Mouse (Mus musculus) C2C12 (cell line): ENCODE data around the gene Scn3b. TPM values are rescaled to one million over a fixed set of nuclear protein-coding genes. Genes with fewer than 3 reads are reported as not detected.
A peak's percentile ranks its signal among the peaks of the same experiment; 100 is the strongest.

Experiments
- H3K27me3 ChIP-seq: one replicate; pipeline ENCODE4 v1.6.1; 2011; ENCODE audit not compliant: control insufficient read depth, insufficient read depth, insufficient read length
- H3K36me3 ChIP-seq: one replicate; pipeline ENCODE4 v1.6.1; 2011; ENCODE audit not compliant: control insufficient read depth, insufficient read depth
- H3K4me3 ChIP-seq: one replicate; pipeline ENCODE4 v1.5.1; 2011; ENCODE audit warnings: mild to moderate bottlenecking, control low read depth; ENCODE audit not compliant: poor library complexity, insufficient read depth, severe bottlenecking
- H3K79me2 ChIP-seq: one replicate; pipeline ENCODE4 v1.6.1; 2011; ENCODE audit not compliant: control insufficient read depth, insufficient read depth
- H3K79me3 ChIP-seq: one replicate; pipeline ENCODE4 v1.6.1; 2011; ENCODE audit warnings: low read depth, control low read depth
- H3ac ChIP-seq: one replicate; pipeline ENCODE3; 2011; ENCODE audit warnings: low read depth; ENCODE audit not compliant: control insufficient read depth, insufficient read length
- CEBPB ChIP-seq: IDR thresholded peaks from one replicate; pipeline ENCODE4 v1.6.1; 2011; ENCODE audit warnings: low read depth, mild to moderate bottlenecking, control low read depth, moderate library complexity
- CTCF ChIP-seq: IDR thresholded peaks from one replicate; pipeline ENCODE4 v1.5.1; 2011; ENCODE audit not compliant: control insufficient read depth, insufficient read depth, insufficient read length
- FOSL1 ChIP-seq: IDR thresholded peaks from one replicate; pipeline ENCODE4 v1.8.0; 2011; ENCODE audit warnings: mild to moderate bottlenecking, low read length; ENCODE audit not compliant: poor library complexity, insufficient read depth, severe bottlenecking
- MAX ChIP-seq: IDR thresholded peaks from one replicate; pipeline ENCODE4 v1.6.1; 2011; ENCODE audit warnings: mild to moderate bottlenecking, control low read depth
- MYOD1 ChIP-seq: IDR thresholded peaks from one replicate; pipeline ENCODE4 v1.6.1; 2011; ENCODE audit warnings: low read depth; ENCODE audit not compliant: control insufficient read depth, insufficient read length
- MYOG ChIP-seq: IDR thresholded peaks from one replicate; pipeline ENCODE4 v1.6.1; 2011; ENCODE audit not compliant: control insufficient read depth, insufficient read length; ENCODE audit errors: extremely low read depth
- USF1 ChIP-seq: IDR thresholded peaks from one replicate; pipeline ENCODE4 v1.6.1; 2011; ENCODE audit warnings: low read depth, mild to moderate bottlenecking, control low read depth, moderate library complexity
- long read RNA-seq, 2 experiments: library from polyadenylated mRNA; unstranded; transcript quantifications; one replicate each; pipeline ENCODE4 v2.0.0; 2019 to 2020
- polyA plus RNA-seq: library from polyadenylated mRNA; unstranded; fragments of >200 nt; fragmentation: generic; extraction: Trizol; gene quantifications from one replicate; pipeline ENCODE4 v1.2.1, GENCODE M21; 2012; ENCODE audit warnings: missing spikeins

Gene Scn3b
- not detected for polyA plus RNA-seq
- long read RNA-seq, experiment 1, result 0 reads
- long read RNA-seq, experiment 2, result 0 reads

GRCm38 (mm10) chr9:40269103-40269861 lies at the start of gene Scn3b:
Scn3b (plus strand) TSS chr9:40269217.
- Histone ChIP-seq H3K36me3 (no peaks in the 10 kb centered on the region), H3K27me3 (peaks cover 3% of the 10 kb centered on the region), H3ac (no peak within 1 kb of the TSS), H3K79me3 (no peaks in the 10 kb centered on the region), H3K4me3 (no peak within 1 kb of the TSS), H3K79me2 (no peaks in the 10 kb centered on the region)
- TF ChIP-seq CTCF (no peak), CEBPB (no peak)

- H3K4me3 ChIP-seq, result no peak overlapping the region
- H3ac ChIP-seq, result no peak overlapping the region
- H3K27me3 ChIP-seq, result peaks cover 20% of the 10 kb centered on the region
- no peak for TF ChIP-seq FOSL1
- no peak for TF ChIP-seq MYOG
- TF ChIP-seq CEBPB, result no peak
- TF ChIP-seq CTCF, result no peak
- no peak for TF ChIP-seq MAX
- TF ChIP-seq MYOD1, result no peak
- TF ChIP-seq USF1, result no peak
- no peaks in the 10 kb centered on the region for H3K79me3 ChIP-seq
- H3K36me3 ChIP-seq, result no peaks in the 10 kb centered on the region
- H3K79me2 ChIP-seq, result no peaks in the 10 kb centered on the region
Measured at GRCm38 (mm10) chr9:40224289-40224688, 44.7 kb upstream of the Scn3b start.

GRCm38 (mm10) chr9:40227874-40228789 lies 40.9 kb upstream of the Scn3b start:
- TF ChIP-seq MYOG, result no peak
- peak; percentile 28 for TF ChIP-seq MYOD1
- no peak for TF ChIP-seq CEBPB
- no peak for TF ChIP-seq USF1
- TF ChIP-seq CTCF, result peak; percentile 42
- Histone ChIP-seq H3K27me3 (peaks cover 17% of the 10 kb centered on the region), H3K79me2 (no peaks in the 10 kb centered on the region), H3K4me3 (no peak overlapping the region), H3K79me3 (no peaks in the 10 kb centered on the region), H3K36me3 (no peaks in the 10 kb centered on the region), H3ac (no peak overlapping the region)

GRCm38 (mm10) chr9:40228804-40229331 lies 40.1 kb upstream of the Scn3b start:
- Histone ChIP-seq H3ac (no peak overlapping the region), H3K79me3 (no peaks in the 10 kb centered on the region), H3K4me3 (no peak overlapping the region), H3K79me2 (no peaks in the 10 kb centered on the region), H3K27me3 (peaks cover 17% of the 10 kb centered on the region), H3K36me3 (no peaks in the 10 kb centered on the region)
- TF ChIP-seq FOSL1 (no peak), USF1 (no peak), CEBPB (no peak), MAX (no peak), CTCF (no peak), MYOD1 (no peak), MYOG (no peak)

- TF ChIP-seq MYOD1 (no peak), FOSL1 (no peak), CEBPB (no peak), MAX (no peak), USF1 (no peak), CTCF (no peak), MYOG (no peak)
- H3K36me3 ChIP-seq, result no peaks in the 10 kb centered on the region
Measured at GRCm38 (mm10) chr9:40229479-40229878, 39.5 kb upstream of the Scn3b start.

More at GRCm38 (mm10) chr9:40229479-40229878, 39.5 kb upstream of the Scn3b start:
- Histone ChIP-seq H3K79me3 (no peaks in the 10 kb centered on the region), H3ac (no peak overlapping the region), H3K27me3 (peaks cover 17% of the 10 kb centered on the region), H3K79me2 (no peaks in the 10 kb centered on the region), H3K4me3 (no peak overlapping the region)
